Mouse (Mus musculus) embryonic facial prominence, embryonic 15.5 days (tissue): ENCODE measurements around the gene Hoxb7. TPM values are rescaled to one million over a fixed set of nuclear protein-coding genes. Genes with fewer than 3 reads are reported as not detected.

Experiments used
- ATAC-seq: fragments of 200-750 bp; cut with Nextera tagmentation; 2 replicates; pipeline ENCODE4 v1.8.0; 2017; ENCODE audit warnings: low read depth, moderate TSS enrichment; ENCODE audit not compliant: insufficient number of reproducible peaks, low FRiP score, low TSS enrichment
- H3K27ac ChIP-seq: fragments of 300-500 bp; sonication (generic); replicated peaks from 2 replicates; pipeline ENCODE4 v1.5.1; 2015; ENCODE audit warnings: mild to moderate bottlenecking, inconsistent platforms
- H3K27me3 ChIP-seq: fragments of 300-500 bp; sonication (generic); 2 replicates; pipeline ENCODE4 v1.6.1; 2015; ENCODE audit warnings: inconsistent platforms
- H3K36me3 ChIP-seq: fragments of 300-500 bp; sonication (generic); 2 replicates; pipeline ENCODE4 v1.6.1; 2015; ENCODE audit warnings: mild to moderate bottlenecking, inconsistent platforms
- H3K4me1 ChIP-seq: fragments of 300-500 bp; sonication (generic); 2 replicates; pipeline ENCODE4 v1.6.1; 2015; ENCODE audit warnings: inconsistent platforms
- H3K4me2 ChIP-seq: fragments of 300-500 bp; sonication (generic); replicated peaks from 2 replicates; pipeline ENCODE4 v1.6.1; 2015; ENCODE audit warnings: mild to moderate bottlenecking, inconsistent platforms
- H3K4me3 ChIP-seq: fragments of 300-500 bp; sonication (generic); replicated peaks from 2 replicates; pipeline ENCODE4 v1.5.1; 2015; ENCODE audit warnings: mild to moderate bottlenecking, inconsistent platforms
- H3K9ac ChIP-seq: fragments of 300-500 bp; sonication (generic); 2 replicates; pipeline ENCODE4 v1.6.1; 2015; ENCODE audit warnings: inconsistent platforms
- H3K9me3 ChIP-seq: fragments of 300-500 bp; sonication (generic); replicated peaks from 2 replicates; pipeline ENCODE4 v1.6.1; 2016; ENCODE audit warnings: inconsistent platforms
- WGBS: fragments of 180-500 bp; shearing (Covaris S2); methylation state at CpG from one replicate; pipeline ENCODE4 v1.1.7; 2015; 5-methylcytosine and 5-hydroxymethylcytosine counted together
- polyA plus RNA-seq: library from polyadenylated mRNA; unstranded; fragments of >200 nt; fragmentation: Nextera tagmentation; extraction: Ambion mirVana; gene quantifications from 2 replicates; pipeline ENCODE4 v1.2.1, GENCODE M21; 2015

Hoxb7 gene
- not detected in 2 replicates for polyA plus RNA-seq

GRCm38 (mm10) chr11:96285771-96286738, at the start of gene Hoxb7:
Gene Hoxb7 (plus strand): TSS chr11:96286623.
- H3K4me3 ChIP-seq: 0 out of 2 replicates have a peak within 1 kb of the TSS, but pooled peaks have one; percentile 8
- peaks cover 99% of the 10 kb centered on the region for H3K27me3 ChIP-seq
- 2% methylated on average over 43 of the region's 43 CpGs for WGBS
- no peak within 1 kb of the TSS for H3K4me2 ChIP-seq
- no peaks in the 10 kb centered on the region for H3K36me3 ChIP-seq
- peaks cover 20% of the 10 kb centered on the region for H3K4me1 ChIP-seq
- no peak within 1 kb of the TSS for H3K9ac ChIP-seq
- no peaks in the 10 kb centered on the region for H3K9me3 ChIP-seq
- H3K27ac ChIP-seq: no peak within 1 kb of the TSS
- ATAC-seq: no peak

- H3K4me3 ChIP-seq: no peak overlapping the region
- H3K4me1 ChIP-seq: no peaks in the 10 kb centered on the region
- H3K9ac ChIP-seq: no peak overlapping the region
- WGBS: 1% methylated on average over 7 of the region's 7 CpGs
- no peak overlapping the region for H3K27ac ChIP-seq
- H3K4me2 ChIP-seq: no peak overlapping the region
- no peaks in the 10 kb centered on the region for H3K9me3 ChIP-seq
- H3K27me3 ChIP-seq: peaks cover 44% of the 10 kb centered on the region
- H3K36me3 ChIP-seq: no peaks in the 10 kb centered on the region
- ATAC-seq: no peak
Measured at GRCm38 (mm10) chr11:96240211-96240610, 46.2 kb upstream of the Hoxb7 start.

GRCm38 (mm10) chr11:96250901-96251300, 35.5 kb upstream of the Hoxb7 start:
- H3K27me3 ChIP-seq: peaks cover 98% of the 10 kb centered on the region
- H3K4me1 ChIP-seq: no peaks in the 10 kb centered on the region; the same call in 1 of the 2 replicates
- WGBS: under 1% methylated on average over 14 of the region's 14 CpGs
- no peaks in the 10 kb centered on the region for H3K9me3 ChIP-seq
- no peaks in the 10 kb centered on the region for H3K36me3 ChIP-seq
- no peak for ATAC-seq
- no peak overlapping the region for H3K9ac ChIP-seq
- no peak overlapping the region for H3K4me3 ChIP-seq
- no peak overlapping the region for H3K4me2 ChIP-seq
- no peak overlapping the region for H3K27ac ChIP-seq

GRCm38 (mm10) chr11:96251480-96252031, 34.9 kb upstream of the Hoxb7 start:
- Histone ChIP-seq H3K9ac (no peak overlapping the region), H3K4me2 (no peak overlapping the region), H3K4me3 (0 out of 2 replicates have a peak overlapping the region, but pooled peaks have one; percentile 1), H3K27me3 (peaks cover 98% of the 10 kb centered on the region), H3K4me1 (no peaks in the 10 kb centered on the region; the same call in 1 of the 2 replicates), H3K9me3 (no peaks in the 10 kb centered on the region), H3K36me3 (no peaks in the 10 kb centered on the region), H3K27ac (no peak overlapping the region)
- WGBS: 2% methylated on average over 46 of the region's 46 CpGs
- no peak for ATAC-seq

- WGBS: 3% methylated on average over 12 of the region's 12 CpGs
- Histone ChIP-seq H3K9me3 (no peaks in the 10 kb centered on the region), H3K36me3 (no peaks in the 10 kb centered on the region), H3K4me1 (no peaks in the 10 kb centered on the region; the same call in 1 of the 2 replicates), H3K4me2 (no peak overlapping the region), H3K27me3 (peaks cover 98% of the 10 kb centered on the region), H3K27ac (no peak overlapping the region), H3K4me3 (no peak overlapping the region), H3K9ac (no peak overlapping the region)
- no peak for ATAC-seq
Measured at GRCm38 (mm10) chr11:96252541-96253120, 33.8 kb upstream of the Hoxb7 start.

- no peaks in the 10 kb centered on the region for H3K36me3 ChIP-seq
- H3K4me2 ChIP-seq: no peak overlapping the region
- no peak overlapping the region for H3K27ac ChIP-seq
- H3K4me3 ChIP-seq: no peak overlapping the region
- H3K4me1 ChIP-seq: no peaks in the 10 kb centered on the region; the same call in 1 of the 2 replicates
- H3K9me3 ChIP-seq: no peaks in the 10 kb centered on the region
- H3K9ac ChIP-seq: no peak overlapping the region
- H3K27me3 ChIP-seq: peaks cover 99% of the 10 kb centered on the region
- WGBS: 2% methylated on average over 11 of the region's 11 CpGs
- no peak for ATAC-seq
Measured at GRCm38 (mm10) chr11:96254221-96254620, 32.2 kb upstream of the Hoxb7 start.

- H3K4me1 ChIP-seq: peaks cover 3% of the 10 kb centered on the region; the same call in 1 of the 2 replicates
- WGBS: 2% methylated on average over 39 of the region's 39 CpGs
- H3K4me2 ChIP-seq: no peak overlapping the region
- no peaks in the 10 kb centered on the region for H3K36me3 ChIP-seq
- H3K9me3 ChIP-seq: no peaks in the 10 kb centered on the region
- no peak overlapping the region for H3K4me3 ChIP-seq
- ATAC-seq: no peak
- no peak overlapping the region for H3K9ac ChIP-seq
- H3K27ac ChIP-seq: no peak overlapping the region
- H3K27me3 ChIP-seq: peaks cover 99% of the 10 kb centered on the region
Measured at GRCm38 (mm10) chr11:96255111-96255995, 31.1 kb upstream of the Hoxb7 start.

- no peak overlapping the region for H3K4me2 ChIP-seq
- WGBS: 1% methylated on average over 14 of the region's 14 CpGs
- no peak overlapping the region for H3K27ac ChIP-seq
- H3K36me3 ChIP-seq: no peaks in the 10 kb centered on the region
- no peak overlapping the region for H3K9ac ChIP-seq
- no peak for ATAC-seq
- H3K9me3 ChIP-seq: no peaks in the 10 kb centered on the region
- H3K4me1 ChIP-seq: peaks cover 4% of the 10 kb centered on the region; the same call in 1 of the 2 replicates
- no peak overlapping the region for H3K4me3 ChIP-seq
- H3K27me3 ChIP-seq: peaks cover 99% of the 10 kb centered on the region
Measured at GRCm38 (mm10) chr11:96255996-96256445, 30.4 kb upstream of the Hoxb7 start.

- no peak for ATAC-seq
- H3K4me3 ChIP-seq: no peak overlapping the region
- H3K9ac ChIP-seq: no peak overlapping the region
- peaks cover 99% of the 10 kb centered on the region for H3K27me3 ChIP-seq
- no peak overlapping the region for H3K4me2 ChIP-seq
- WGBS: 21% methylated on average over 2 of the region's 2 CpGs
- H3K9me3 ChIP-seq: no peaks in the 10 kb centered on the region
- H3K4me1 ChIP-seq: peaks cover 4% of the 10 kb centered on the region; the same call in 1 of the 2 replicates
- H3K36me3 ChIP-seq: no peaks in the 10 kb centered on the region
- H3K27ac ChIP-seq: no peak overlapping the region
Measured at GRCm38 (mm10) chr11:96257141-96257540, 29.3 kb upstream of the Hoxb7 start.

- 4% methylated on average over 2 of the region's 2 CpGs for WGBS
- no peak overlapping the region for H3K27ac ChIP-seq
- H3K4me1 ChIP-seq: peaks cover 4% of the 10 kb centered on the region; the same call in 1 of the 2 replicates
- H3K36me3 ChIP-seq: no peaks in the 10 kb centered on the region
- no peaks in the 10 kb centered on the region for H3K9me3 ChIP-seq
- ATAC-seq: no peak
- no peak overlapping the region for H3K4me3 ChIP-seq
- no peak overlapping the region for H3K9ac ChIP-seq
- peaks cover 99% of the 10 kb centered on the region for H3K27me3 ChIP-seq
- H3K4me2 ChIP-seq: no peak overlapping the region
Measured at GRCm38 (mm10) chr11:96259038-96259437, 27.4 kb upstream of the Hoxb7 start.
